Mouse (Mus musculus) right cerebral cortex, postnatal 10 days (tissue): ENCODE measurements at regions not wholly inside any gene's neighbourhood (a gene's known extent, or its start where the extent isn't known, plus 50 kb on each side); places are given as distances from the start of the nearest gene placed in this dataset.

Experiments
- DNase-seq, 2 experiments: peaks; one replicate each; pipeline ENCODE4 v3.0.0; 2021; ENCODE audit warnings: low spot score in 2 of 2

DNA sequence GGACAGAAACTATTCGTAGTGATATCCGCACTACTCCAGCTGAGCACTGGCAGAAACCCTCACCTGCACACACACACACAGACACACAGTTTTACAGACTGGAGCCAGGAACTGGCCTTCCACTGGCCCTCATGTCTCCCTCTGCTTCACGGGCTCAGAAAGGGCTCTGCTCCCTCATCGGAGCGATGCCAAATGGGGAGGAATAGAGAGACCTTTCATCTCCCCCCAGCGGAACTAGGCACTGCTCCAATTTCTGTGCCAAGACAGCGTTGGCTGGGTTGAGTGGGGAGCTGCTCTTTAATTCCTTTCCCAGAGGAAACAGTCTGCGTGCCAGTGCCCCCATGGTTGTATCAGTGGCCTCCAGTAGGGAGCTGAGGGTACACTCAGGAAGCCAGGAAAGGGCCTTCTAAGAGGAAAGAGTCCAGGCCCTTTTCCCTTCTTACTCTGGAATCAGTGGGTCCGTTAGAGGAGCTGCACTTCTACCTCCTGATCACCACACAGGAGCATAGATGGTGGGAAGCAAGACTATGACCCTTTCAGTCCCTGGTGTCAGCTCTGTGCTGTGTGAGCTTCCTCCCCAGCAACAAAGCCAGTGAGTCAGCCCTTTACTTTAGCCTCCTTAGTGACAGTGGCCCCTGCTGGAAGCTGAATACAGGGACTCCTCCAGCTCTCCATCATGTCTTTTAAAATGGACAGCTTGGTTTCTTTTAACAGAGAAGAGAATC, 452.7 kb downstream of the Rps24 start:
- peak; percentile 94 for DNase-seq

DNA sequence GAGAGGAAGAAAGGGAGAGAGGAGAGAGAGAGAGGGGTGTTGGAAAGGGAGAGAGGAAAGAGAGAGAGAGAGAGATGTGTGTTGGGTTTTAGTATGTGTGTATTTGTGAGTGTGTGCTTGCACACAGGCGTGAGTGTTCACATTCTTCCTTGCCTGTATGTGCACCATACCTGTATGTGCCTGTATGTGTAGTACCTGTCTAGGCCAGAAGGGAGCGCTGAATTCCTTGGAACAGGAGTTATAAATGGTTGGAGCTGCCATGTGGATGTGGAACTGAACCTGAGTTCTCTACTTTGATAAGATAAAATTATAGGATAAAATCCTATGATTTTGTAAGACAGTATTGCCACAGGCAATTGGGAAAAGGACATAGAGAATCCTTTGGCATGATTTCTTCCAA, 458.8 kb downstream of the Rps24 start:
- no peak for DNase-seq

DNA sequence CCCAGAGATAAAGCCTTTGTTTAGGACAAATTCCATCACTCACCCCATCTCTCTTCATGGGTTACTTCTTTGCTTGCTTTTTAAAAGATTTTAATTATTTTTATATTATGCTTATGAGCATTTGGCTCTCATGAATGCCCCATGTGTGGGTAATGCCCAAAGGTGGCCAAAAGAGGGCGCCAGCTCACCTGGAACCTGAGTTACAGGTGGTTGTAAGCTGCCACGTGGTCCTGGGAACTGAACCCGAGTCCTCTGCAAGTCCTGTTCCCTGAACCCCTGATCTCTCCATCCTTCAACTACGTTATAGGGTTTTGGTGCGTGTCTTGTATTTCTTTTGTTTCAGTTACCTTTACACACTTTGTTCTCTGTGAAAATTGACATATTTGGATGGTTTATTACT, 460.2 kb downstream of the Rps24 start:
- DNase-seq = no peak

DNA sequence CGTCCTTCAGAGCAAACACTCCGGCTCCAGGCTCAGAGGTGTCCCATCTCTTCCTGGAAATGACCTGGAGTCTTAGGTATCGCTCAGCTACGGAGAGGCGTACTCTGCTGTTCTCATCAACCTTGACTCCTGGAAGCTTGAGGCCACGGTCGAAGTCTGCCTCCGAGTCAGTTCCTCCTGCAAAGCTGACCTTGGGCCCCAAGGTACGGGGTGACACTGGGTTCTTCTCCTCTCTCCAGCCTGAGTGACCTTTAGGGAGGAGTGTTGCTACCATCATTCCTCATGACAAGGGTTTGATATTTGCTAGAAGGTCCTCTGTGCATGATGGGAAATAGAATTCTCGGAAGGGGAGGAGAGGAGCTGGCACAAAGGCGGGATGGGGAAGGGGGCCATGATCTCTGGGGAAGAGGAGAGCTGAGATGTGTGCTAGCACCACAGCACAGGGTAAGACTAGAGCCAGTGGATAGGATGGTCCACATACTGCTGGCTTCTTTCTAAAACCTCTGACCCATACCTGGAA, 469.0 kb downstream of the Rps24 start:
- DNase-seq = no peak

DNA sequence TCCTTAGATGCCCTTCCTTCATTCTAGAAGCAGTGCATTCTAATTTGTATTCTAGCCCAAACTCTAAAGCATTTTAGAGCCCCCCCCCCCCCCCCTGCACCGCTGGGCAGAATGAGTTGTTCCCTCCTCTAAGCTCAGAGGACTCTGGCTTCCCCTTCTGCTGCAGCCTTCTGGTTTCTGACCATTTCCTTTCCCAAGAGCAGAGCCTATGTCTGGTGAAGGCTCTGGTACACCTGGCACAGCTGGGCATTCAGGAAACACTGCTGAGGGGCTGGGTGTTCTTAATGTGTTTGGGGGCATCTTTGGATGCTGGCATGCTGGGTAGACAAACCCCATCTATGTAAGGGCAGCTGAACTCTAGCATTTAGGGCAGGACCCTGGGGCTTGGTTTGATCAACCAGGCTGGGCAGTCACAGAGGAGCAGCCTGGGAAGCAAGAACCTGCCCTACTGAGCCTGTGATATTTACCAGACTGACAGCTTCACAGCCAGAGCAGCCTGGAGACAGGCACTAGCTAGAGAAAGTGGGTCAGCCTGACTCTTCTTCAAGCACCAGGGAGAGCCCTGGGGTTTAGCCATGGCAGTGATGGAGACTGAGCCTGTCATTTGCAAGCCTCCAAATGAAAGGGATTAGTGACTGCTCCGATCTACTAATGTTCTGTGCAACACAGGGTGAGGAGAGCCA, 469.7 kb downstream of the Rps24 start:
- no peak for DNase-seq

DNA sequence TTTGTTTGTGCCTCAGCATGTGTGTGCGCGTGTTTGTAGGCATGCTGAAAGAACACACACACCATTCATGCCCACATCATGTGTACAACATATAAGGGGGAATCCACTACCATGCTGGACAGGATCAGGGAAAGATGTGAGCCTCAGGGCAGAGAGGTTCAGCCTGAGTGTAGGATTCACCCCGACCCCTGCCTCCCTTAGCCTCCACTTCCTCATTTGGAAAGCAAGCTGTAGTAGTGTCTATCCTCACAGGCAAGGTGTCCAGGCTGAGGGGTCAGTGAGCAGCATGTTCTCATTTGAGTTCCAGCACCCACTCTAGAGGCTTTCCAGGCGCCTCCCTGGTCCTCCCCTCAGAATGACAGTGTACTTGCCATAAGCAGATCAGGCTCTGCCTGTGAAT, 470.5 kb downstream of the Rps24 start:
- no peak for DNase-seq

DNA sequence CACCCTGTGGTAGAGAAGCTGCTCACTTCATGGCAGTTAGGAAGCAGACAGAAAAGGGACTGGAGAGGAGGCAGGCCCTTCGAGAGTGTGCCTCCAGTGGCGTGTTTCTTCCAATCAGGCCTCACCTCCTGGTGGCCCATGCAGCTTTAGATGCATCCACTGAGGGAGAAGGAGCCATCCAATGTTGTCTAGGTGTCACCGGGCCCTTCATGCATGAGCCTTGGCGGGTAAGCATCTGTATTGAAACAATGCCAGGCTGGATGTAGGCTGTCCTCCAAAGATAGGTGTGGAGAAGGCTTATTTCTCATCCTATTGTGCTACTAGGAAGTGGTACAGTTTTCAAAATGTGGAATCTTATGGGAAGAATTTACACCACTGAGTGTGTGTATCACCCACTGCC, 471.9 kb downstream of the Rps24 start:
- DNase-seq = no peak

DNA sequence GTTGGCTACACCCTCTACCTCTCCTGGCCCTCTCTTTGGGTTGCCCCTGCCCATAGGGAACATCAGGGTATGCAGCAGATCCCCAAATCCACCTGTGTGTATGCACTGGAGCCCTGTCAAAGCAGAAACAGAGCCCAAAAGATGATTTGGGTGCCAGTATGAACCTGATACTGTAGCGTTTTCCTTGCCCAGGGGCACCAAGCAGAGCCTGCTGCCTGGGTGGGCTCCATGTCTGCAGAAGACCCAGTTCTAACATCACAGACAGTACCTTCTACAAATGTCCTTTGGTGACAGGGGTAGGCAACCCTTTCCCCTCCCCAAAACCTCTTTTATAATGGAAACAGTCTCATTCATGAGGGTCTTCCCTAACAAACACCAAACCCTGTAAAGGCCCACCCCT, 472.5 kb downstream of the Rps24 start:
- no peak for DNase-seq

DNA sequence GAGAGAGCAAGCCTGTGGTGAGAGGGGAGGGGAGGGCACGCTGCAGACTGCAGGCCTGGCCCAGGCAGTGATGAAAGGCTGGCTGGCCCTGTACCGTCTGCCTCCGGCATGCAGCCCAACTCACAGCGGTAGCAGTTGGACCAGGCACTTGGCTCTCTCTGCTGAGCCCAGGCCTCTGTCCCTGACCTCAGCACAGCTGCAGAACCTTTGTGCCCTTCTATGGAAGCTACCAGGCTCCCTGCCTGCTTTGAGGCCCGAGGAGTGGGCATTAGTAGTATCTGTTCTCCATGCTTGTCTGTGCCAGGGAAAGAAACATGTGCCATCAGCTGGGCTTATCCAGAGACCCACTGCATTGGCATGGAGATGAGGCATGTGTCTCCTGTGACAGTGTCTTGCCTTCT, 473.2 kb downstream of the Rps24 start:
- DNase-seq = peak; percentile 70 to 76

DNA sequence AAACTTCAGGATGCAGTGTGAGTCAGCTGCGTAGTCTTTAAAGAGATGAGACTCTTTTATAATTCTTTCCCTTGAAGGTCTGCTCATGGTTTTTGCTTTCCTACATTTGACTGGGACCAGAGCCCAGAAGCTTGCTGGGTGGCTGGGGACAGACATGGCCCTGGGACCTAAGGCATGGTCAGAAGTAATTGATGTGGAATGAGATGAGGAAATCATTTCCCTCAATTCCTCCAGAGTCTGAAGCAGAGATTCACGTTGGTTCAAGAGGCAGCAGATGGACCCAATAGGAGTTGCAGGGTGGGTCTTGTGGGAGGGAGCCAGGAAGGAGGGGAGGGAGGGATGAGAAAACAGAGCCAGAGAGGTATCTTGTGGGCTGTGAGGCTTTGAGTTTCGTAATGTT, 473.9 kb downstream of the Rps24 start:
- DNase-seq = no peak

DNA sequence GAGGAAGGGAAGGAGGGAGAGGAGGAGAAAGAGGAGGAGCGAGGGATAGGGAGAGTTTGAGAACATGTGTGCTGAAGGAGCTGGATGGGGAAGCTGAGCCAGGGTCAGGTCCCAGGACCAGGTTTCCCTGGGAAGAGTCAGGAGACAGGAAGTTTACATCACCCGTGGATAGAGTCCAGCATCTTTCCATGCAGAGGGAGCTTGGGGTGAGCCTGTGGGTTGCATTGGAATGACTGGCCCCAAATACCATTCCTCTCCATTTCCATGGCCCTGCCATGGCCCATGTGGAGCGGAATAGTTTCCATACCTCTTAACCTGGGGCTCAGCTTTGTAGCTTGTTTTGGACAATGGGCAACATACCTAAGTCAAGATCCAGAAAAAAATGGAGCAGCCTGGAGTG, 474.8 kb downstream of the Rps24 start:
- DNase-seq = no peak

DNA sequence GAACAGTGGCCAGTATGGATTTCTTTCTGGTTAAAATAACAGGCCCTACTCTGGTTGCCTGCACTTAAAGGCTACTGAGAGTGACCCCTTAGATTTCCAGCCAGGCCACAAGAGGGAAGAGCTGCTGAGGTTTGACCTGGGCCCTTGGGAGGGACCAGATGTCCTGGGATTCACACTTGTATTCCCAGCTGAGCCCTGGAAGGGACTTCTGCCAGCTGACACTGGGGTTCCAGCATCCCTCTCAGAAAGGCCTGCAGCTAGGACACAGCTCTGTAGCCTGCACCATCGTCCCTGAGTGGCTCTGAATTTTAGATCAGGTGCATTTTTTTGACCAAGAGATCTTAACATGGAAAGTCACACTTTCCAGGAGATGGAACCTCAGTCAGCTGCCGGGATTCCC, 482.7 kb downstream of the Rps24 start:
- DNase-seq = no peak

DNA sequence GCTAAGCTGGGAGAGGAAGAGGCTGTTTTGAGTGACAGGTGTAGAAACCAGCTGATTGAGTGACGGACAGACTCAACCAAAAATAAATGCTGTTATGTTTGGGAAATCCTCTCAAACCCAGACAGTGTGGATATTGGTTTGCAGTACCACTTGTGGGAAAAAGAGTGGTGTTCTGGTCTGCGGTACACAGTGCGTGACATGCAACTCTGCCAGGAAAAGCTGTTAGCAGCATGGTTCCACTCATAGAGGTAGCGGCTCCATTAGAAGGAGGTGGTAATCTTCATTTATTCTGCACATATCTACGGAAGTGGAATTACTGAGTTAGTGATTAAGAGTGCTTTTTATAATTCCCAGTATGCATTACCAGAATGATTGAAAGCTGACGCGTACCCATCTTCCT, 485.4 kb downstream of the Rps24 start:
- DNase-seq = no peak

DNA sequence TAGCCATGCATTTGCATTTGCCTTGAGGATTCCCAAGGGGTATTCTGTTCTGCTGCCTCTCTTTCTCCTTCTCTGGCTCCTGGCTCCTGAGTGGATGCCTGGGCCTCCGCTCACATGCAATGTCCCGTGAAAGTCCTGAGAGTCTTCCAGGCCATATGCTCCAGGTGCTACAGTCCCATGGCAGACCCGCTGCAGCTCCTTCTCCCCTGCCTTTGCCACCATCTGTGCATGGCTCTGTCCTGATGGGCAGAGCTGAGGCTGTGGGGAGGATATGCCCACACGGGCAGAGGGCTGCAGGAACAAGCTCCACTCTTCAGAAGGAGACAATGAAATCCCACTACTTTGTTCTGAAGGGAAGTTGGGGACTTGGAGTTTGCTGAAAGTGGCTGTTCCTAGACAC, 485.9 kb upstream of the Zmiz1 start:
- no peak for DNase-seq

DNA sequence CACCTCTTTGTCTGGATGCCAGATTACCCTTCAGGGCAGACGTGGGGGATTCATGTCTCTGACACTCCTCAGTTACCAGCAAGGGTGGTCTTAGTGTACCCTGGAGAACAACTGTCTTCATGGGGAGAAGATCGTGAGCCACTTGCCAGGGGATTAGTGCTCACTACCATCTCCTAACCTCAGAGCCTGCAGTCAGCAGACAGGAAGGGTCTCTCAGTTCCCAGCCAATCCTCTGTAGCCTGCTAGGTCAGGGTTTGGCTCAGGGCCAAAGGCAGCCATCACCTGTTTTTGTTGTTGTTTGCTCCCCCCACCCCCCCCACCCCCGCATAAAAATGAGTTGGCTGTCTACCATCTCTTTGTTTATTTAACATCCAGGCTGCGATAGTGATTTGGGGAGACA, 485.4 kb upstream of the Zmiz1 start:
- DNase-seq = no peak

DNA sequence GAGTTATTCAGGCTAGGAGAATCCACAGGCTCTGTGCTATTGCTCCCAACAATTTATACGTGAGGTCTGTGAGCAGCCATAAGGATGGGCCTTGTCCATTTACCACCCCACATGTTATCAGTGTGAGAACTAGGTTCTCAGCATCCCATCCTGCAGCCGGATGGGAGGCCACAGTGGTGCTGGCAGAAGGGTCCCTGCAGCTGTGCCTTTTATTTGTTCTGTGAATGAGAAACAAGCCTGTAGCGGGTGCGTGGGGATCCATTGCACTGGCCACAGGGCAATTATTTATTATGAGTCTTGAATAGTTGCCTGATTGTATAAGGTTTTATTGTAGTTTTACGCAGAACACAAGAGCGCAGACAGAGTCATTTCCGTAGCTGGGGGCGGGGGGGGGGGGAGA, 476.5 kb upstream of the Zmiz1 start:
- no peak for DNase-seq

DNA sequence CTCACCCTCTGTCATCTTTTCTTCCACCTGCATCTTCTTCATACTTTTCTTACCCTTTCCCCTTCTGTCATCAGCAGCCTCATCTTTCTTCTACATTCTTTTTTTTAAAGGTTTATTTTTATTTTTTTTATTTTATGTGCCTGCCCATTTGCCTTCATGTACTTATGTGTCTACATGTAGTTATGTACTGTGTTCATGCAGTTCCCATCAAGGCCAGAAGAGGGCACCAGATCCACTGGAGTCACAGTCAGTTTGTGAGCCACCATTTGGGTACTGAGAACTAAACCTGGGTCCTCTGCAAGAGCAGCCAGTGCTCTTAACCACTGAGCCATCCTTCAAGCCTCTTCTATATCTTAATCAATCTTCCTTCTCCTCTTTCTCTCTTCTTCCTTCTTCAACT, 475.7 kb upstream of the Zmiz1 start:
- no peak for DNase-seq

DNA sequence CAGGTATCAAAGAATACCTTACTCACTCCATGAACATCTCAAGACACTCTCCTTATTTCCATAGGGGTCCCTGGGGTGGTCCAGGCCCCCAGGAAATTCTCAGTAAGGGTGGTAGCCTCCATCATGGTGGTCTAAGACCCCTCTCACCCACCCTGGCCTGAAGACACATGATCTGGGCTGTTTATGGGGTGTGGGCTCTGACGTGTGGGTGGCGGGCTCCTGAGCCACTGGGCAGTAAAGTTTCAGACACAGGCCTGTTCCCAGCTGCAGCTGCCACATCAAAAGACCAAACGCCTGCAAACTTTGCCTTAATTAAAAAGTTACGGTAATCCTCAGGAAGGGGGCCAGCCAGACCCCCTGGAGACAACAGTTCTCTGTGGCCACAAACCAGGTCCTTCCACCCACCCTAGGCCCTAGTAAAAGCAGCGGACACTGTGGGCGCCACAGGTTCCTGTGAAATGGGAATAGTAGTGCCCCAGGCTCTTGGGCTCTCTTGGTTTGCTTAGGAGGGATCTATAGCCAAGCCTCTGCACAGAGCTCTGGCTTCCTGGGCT, 473.1 kb upstream of the Zmiz1 start:
- DNase-seq = no peak

DNA sequence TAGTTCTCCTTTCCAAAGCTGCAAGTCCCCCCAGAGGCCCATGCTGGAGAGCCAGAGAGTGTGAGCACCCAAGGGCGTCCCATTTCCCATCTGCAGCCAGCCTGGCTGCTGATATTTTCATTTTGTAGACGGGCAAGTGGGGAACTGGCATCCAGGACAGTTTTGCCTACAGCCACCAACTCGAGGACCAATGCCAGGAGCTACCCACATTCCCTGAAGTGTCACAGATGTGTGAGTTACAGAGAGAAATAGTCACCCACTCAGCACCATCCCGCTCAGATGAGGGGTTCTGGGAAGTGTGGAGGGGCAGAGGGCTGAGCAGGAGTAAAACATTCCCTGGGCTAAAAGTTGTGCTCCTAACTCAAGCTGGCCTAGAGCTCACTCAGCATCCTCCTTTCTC, 472.6 kb upstream of the Zmiz1 start:
- no peak for DNase-seq

DNA sequence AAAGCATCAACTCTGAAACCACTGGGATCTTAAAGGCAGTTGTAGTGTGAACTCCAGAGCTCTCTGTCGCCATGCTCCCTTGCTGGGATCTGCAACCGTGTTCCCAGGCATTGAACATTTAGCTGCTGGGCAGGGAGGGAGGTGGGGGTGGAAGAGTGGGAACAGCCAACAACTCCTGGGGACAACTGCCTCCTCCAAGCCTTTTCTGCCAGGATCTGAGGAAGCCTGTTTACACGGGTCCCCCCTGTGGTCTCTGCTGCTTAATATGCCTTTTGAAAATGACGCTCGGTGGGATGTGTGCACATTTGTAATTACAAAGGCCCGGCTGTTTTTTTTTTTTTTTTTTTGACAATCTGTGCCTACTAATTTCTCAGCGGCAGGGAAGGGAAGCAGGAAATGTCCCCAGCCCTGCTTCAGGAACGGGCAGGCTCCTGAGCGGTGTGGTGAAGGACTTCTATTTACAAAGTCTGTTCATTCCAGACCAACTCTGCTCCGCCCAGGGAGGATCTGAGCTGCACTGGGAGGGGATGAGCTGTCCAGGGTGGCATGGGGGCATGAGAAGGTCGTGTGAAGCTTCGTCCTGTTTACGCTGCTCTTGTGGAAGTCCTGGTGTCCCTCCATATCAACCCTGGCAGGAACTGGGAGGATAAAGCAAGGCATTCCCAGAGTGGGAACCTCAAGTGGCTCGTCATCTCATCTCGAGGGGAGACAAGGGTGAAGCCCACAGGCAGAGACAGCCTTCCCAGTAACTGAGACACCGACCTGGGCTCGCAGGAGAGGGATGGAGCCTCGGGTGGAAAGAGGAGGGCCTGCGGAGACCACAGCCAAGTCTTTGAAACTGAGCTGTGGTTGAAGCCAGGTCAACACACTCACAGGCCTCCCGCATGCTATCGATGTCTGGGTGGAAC, 465.0 kb upstream of the Zmiz1 start:
- DNase-seq = peak; percentile 61 to 67

DNA sequence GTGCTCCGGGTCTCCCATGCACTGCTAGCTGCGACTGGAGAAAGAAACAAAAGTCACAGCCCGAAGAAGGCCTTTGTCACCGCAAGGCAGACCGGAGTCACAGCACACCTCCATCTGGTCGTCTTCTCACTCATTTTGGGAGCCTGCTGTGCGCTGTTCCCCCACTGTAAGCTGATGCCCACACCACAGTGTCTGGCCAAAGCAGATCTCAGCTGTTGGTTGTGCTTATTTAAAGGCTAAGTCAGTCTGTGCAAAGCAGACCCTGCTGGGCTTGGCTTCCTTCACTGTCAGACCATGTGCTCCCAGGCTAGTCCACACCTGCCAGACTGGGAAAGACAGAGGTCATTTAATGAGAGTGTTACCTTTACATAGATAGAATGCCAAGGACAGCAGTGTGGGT, 463.8 kb upstream of the Zmiz1 start:
- peak in 1 of 2 experiments; percentile 55 for DNase-seq
